Mouse (Mus musculus) WW6 (cell line): ENCODE data around the gene Kcnma1.
A peak's percentile ranks its signal among the peaks of the same experiment; 100 is the strongest.

Experiments used
- DNase-seq: peaks from one replicate; pipeline ENCODE4 v3.0.0-alpha.2; 2013; ENCODE audit warnings: low read depth, low spot score

Gene Kcnma1

GRCm38 (mm10) chr14:24014391-24014790 is at the start of gene Kcnma1:
TSS of gene Kcnma1 (minus strand) at chr14:24014491.
- DNase-seq = no peak

DNA sequence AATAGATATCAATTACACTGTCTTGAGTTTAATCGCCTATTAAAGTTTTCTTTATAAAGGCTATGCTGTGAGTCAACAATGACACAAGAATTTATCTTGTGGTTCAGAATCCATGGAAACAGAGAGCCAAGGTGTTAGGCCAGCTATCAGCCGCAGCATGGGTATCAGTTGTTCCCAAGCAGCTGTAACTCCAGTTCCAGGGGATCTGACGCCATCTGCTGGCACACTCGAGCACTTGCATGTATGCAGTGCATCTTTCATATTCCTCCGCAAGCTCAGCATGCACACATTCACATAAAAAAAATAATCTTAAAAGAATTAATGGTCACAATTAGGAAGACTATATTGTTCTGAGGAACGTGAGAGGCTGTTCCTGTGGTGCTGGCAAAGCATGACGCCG is 45.5 kb upstream of the Kcnma1 start:
- DNase-seq = peak; percentile 22

DNA sequence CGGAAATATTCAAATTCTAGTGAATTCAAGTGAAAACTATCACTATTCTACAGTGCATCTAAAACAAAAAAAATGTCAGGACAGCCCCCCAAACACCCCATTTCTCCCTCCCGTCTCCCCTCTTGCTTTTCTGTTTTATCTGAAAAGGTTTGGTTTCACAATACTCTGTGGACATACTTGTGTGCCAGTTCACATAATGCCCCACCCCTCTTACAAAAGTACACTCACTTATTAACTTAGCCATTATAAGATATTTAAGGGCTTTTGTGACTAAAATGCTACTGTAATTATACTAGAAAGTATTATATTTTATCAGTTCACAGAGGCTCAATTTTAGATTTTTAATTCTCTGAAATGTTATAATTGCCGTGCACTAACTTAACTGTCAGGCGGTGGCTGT is 45.0 kb upstream of the Kcnma1 start:
- DNase-seq = no peak

DNA sequence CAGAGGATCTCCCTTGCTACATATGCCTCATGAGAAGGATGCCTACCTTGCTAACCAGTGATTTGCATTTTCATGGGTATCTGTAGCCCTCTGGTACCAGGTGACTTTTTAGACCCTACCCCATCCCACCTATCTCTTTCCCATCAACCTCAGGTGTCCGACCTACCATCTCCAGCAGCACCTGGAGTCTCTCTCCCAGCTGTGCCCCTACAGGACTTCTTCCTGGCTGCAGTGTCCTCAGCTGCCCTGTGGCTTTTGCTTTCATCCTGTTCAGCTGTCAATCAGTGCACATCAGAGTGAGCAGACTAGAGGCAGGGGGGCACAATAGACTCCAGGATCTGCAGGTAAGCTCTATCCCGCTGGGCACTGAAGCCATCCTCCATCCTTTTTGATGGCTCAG is 37.5 kb upstream of the Kcnma1 start:
- no peak for DNase-seq

DNA sequence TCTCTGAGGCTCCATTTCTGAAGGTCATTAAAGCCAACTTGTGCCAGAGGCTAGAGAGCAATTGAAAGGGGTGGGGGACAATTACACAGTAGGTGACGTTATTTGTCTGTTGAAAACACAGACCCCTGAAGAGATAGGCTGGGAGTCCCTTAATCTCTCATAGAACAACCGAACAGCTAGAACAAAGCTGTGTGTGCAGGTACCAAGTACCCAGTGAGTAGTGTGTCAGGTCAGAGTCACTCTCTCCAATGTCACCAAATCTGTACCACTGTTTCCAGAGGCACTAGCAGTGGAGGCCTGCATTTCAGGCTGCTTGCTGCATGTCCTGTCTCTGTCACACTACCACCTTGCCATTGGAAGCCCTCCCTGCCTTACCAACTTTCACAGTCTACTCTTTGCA is 22.3 kb upstream of the Kcnma1 start:
- DNase-seq = no peak

DNA sequence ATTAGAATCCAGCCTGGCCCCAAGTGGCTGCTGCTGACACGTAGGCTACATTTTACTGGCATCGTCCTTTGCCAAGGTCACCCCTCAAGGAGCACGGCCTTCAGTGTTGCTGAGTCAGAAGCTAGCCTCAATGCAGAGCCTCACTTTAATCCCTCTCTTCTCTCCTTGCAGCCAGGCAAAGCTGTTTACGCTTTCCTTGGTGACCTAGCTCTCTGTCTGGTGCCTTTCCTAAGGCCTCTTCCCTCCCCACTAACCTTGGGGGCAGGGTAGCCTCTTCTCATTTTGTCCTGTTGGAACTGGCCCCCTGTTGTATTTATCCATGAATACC is 21.9 kb upstream of the Kcnma1 start:
- no peak for DNase-seq

DNA sequence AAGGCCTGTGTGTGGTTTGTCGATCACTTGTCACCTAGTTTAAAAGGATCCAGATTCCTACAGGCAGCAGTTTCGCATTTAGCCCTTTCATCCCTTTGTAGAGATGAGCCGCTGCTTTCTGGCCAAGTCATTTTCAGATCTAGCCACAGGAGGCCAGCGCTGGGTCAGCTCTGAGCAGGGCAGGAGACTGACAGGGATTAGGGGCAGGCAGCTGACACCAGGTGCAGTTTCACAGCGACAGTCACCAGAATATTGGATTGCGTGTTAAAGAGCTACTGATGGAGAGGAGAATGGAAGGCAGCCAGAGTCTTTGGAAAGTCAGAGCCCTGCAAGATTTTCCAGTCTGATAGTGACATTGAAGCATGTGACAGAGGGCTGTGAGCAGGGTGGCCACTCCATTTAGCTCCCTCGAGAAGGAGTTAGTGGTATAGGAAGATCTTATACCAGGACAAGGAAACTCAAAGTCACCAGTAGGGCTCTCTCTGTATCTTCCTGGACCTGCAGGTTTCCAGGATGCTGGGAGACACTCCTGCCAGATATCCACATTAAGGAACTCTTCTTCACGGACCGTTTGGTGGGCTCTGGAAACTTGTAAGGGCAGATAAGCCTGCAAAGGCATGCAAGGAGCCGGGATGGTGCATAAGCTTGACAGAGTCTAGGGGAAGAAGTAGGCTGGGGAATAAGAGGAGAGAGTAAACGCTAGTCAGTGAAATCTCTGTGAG is 21.4 kb upstream of the Kcnma1 start:
- no peak for DNase-seq

- DNase-seq = no peak
These were observed 18.6 kb upstream of the Kcnma1 start for GRCm38 (mm10) chr14:24032876-24033389.

DNA sequence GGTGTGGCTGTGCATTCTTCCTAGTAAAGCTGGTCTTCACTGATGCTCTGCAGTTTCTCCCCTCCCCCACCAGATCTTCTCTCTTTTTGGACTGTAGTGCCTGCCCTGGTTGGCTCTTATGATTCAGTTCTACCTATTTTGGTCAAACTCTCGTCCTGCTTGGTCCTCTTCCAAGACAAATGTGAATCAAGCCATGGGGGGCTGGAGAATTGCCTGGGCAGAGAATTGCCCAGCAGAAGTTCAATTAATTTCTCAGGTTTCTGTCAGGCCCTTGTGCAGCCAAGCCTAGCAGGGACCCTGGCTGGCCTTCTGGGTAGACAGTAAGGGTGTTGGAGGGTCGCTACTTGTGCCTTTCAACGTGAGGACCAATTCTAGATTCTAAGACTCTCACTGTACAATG is 17.9 kb upstream of the Kcnma1 start:
- DNase-seq = no peak

- DNase-seq = no peak
These were observed 6.4 kb upstream of the Kcnma1 start for GRCm38 (mm10) chr14:24020718-24021117.

- no peak for DNase-seq
These were observed 4.3 kb downstream of the Kcnma1 start for GRCm38 (mm10) chr14:24009978-24010377.

GRCm38 (mm10) chr14:24008252-24008651 is 6.0 kb downstream of the Kcnma1 start:
- no peak for DNase-seq

DNA sequence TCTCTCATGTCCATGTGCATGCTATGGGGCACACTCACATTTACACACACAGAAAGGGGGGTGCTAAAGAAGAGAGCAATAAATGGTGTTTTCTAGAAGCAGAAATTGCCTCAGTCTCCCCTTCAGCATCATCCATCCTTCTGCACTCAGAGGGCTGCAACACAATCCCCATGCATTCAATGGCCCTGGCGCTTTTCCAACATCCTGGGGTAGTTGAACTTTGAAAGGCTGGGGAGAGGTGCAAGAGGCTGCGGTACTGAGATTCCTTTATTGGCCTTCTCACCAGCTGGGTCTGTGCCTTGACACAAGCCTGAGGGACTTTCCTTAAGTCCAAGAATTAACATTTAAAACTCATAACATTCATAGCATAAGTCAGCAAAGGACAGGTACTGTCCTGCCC is 8.0 kb downstream of the Kcnma1 start:
- DNase-seq = no peak

DNA sequence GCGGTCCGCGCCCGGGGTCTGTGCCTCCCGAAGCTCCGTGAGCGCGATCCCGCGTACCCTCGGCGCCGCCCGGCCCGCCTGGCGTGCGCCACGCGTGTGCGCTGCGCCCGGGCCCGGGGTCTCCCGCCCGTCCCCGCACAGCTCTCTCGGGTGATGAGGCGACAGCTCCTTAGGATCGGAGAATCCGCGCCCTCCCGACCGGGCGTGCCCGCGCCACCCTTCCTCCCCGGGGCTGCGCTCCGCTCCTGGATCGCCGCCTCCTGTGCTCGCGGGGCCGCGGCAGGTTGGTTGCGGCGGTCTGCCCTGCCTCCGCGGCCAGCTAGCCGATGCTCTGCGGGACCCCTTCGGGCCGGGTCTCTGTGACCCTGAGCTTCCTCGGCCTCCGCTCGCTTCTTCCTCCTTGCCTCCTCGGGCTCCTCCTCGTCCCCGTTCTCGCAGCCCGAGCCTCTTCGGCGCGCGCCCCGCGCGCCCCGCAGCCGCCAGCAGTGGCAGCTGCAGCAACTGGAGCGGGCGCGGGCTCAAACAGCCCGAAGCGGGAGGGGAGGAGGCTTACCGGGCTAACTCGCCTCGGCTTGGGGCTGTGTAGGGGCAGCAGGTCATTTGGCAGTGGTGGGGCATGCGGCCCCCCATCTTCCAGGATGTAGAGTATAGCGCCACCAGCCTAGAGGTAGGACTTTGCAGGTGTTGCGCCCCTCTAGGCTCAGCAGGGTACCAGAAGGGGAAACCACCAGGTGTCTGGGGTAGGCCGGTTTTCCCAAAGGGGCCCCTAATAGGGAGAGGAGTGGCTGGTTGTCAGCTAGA is 9.6 kb downstream of the Kcnma1 start:
- DNase-seq = peak; percentile 31

DNA sequence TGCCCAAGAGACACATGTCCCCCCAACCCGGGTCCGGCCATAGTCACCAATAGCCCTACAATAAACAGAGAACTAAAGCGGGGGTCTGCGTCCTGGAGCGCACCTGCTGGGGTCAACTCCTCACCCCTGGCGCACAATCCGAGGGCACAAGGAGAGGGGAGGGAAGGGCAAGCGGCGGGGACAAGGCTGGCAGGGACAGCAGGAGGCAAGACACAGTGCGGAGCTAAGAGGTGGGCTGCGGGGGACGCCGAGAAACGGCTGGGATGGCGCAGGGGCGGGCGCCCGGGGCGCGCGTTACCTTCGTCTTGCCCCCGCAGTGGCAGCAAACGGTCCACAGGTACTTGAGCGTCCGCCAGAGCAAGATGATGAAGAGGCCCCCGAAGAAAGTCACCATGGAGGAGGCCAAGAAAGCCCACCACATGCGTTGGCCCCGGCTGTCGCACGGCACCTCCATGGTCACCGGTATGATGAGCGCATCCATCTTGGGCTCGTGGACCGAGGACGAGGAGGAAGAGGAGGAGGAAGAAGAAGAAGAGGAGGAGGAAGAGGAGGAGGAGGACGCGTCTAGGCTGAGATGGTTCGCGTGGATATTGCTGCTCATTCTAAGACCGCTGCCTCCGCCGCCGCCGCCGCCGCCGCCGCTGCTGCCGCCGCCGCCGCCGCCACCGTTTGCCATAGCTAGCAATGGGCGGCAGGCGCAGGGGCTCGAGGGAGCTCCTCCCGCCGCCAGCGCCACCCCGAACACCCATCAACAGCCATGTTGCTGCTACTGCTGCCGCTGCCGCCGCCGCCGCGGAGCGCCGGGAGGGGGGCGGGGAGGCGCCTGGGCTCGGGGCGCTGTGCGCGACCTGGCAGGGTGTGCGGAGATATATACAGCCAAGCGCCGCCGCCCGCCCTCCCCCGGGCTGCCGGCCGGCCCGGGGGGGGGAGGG is 10.6 kb downstream of the Kcnma1 start:
- DNase-seq = no peak

- DNase-seq = no peak
These were observed 11.6 kb downstream of the Kcnma1 start for GRCm38 (mm10) chr14:24002647-24003046.

- DNase-seq = no peak
These were observed 16.4 kb downstream of the Kcnma1 start for GRCm38 (mm10) chr14:23997912-23998311.

DNA sequence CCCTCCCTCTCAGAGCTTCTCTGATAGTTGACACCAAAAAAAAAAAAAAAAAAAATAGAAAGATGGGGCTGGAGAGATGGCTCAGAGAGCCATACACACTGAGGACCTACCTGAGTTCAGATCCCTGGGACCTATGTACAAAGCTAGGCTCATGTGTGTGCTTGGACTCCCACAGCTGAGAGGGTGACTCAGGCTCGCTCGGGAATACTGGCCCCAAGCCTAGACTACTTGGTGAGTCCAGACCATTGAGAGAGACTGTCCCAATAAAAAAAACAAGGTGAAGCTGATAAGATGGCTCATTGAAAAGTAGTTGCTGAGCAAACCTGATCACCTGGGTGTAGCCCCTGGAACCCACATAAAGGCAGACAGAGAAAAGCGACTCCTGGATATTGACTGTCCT is 18.5 kb downstream of the Kcnma1 start:
- DNase-seq = no peak

- no peak for DNase-seq
These were observed 23.4 kb downstream of the Kcnma1 start for GRCm38 (mm10) chr14:23990871-23991270.

DNA sequence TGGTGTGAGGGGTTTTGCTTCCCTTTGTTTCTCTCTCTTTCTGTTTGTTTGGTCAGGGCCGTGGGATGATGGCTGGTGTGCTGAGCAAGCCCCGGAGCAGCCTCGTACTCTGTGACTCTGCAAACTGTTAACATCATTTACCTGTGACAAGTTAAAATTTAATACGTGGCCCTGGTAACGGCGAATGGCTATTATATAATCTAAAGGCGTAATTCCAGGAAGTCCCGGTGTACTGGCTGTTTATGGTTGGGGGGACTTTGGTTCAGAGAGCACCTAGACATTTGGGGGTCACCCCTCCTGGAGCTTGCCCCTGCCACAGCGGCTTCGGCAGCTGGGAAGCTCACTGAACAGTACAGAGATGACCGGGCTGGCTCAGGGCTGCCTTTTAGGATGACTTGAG is 24.6 kb downstream of the Kcnma1 start:
- DNase-seq = no peak

- no peak for DNase-seq
These were observed 32.1 kb downstream of the Kcnma1 start for GRCm38 (mm10) chr14:23982205-23982604.

DNA sequence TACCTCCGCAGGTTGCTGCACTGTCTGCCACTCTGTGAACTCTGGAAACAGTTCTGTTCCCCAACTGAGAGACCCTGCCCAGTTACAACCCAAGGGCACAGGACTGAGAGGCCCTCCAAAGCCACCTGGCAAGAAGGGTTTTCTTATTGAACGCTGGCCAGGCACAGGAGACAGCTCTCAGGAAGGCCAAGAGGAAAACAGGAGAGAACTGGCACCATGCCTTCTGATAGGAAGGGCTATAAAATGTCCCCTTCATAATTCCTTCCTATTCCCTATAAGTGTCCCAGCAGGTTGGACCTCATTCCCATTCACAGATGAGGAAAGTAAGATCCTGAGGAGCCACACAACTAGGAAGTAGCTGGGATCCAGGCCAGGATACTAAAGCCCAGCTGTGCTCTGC is 39.6 kb downstream of the Kcnma1 start:
- DNase-seq = no peak
